Mouse (Mus musculus) CD4-positive, CD25-positive, alpha-beta regulatory T cell, adult 2 months (primary cell): Measurements from ENCODE around the gene Gpr176.
"Not testable (repeated sequence)": the region's sequence is repeated elsewhere in the genome, so short reads cannot be mapped to it uniquely, and the experiment has no call there.

Source experiments
- DNase-seq: peaks from one replicate; pipeline ENCODE4 v3.0.0-alpha.2; 2012; ENCODE audit warnings: low read depth, low spot score

Gpr176 gene

GRCm38 (mm10) chr2:118301041-118301545 is 72.1 kb downstream of the Gpr176 start:
- no peak for DNase-seq

GRCm38 (mm10) chr2:118299981-118300380 is 73.2 kb downstream of the Gpr176 start:
- DNase-seq = no peak

- no peak for DNase-seq
Observed at GRCm38 (mm10) chr2:118298601-118299000, 74.6 kb downstream of the Gpr176 start.

GRCm38 (mm10) chr2:118297966-118298365 is 75.3 kb downstream of the Gpr176 start:
- DNase-seq = no peak

- DNase-seq = no peak
Observed at GRCm38 (mm10) chr2:118295505-118295904, 77.7 kb downstream of the Gpr176 start.

GRCm38 (mm10) chr2:118293583-118293982 is 79.6 kb downstream of the Gpr176 start:
- no peak for DNase-seq

GRCm38 (mm10) chr2:118289066-118289460 is 84.2 kb downstream of the Gpr176 start:
- not testable (repeated sequence) for DNase-seq

- DNase-seq = no peak
Observed at GRCm38 (mm10) chr2:118288326-118289065, 84.7 kb downstream of the Gpr176 start.

- DNase-seq = no peak
Observed at GRCm38 (mm10) chr2:118287678-118288077, 85.5 kb downstream of the Gpr176 start.

GRCm38 (mm10) chr2:118282467-118282866 is 90.8 kb downstream of the Gpr176 start:
- no peak for DNase-seq

GRCm38 (mm10) chr2:118278249-118278648 is 95.0 kb downstream of the Gpr176 start:
- no peak for DNase-seq

GRCm38 (mm10) chr2:118271606-118272005 is 101.6 kb downstream of the Gpr176 start:
- DNase-seq = no peak

- no peak for DNase-seq
Observed at GRCm38 (mm10) chr2:118270213-118270612, 103.0 kb downstream of the Gpr176 start.

GRCm38 (mm10) chr2:118263914-118264201 is 109.4 kb downstream of the Gpr176 start:
- no peak for DNase-seq

- DNase-seq = peak; percentile 71
Observed at GRCm38 (mm10) chr2:118263151-118263913, 109.9 kb downstream of the Gpr176 start.

- DNase-seq = no peak
Observed at GRCm38 (mm10) chr2:118262673-118263072, 110.5 kb downstream of the Gpr176 start.

GRCm38 (mm10) chr2:118259746-118260145 is 113.5 kb downstream of the Gpr176 start:
- DNase-seq = no peak

- DNase-seq = no peak
Observed at GRCm38 (mm10) chr2:118257094-118257493, 116.1 kb downstream of the Gpr176 start.

GRCm38 (mm10) chr2:118256621-118257053 is 116.6 kb downstream of the Gpr176 start, which contains the start of gene Fsip1:
Gene Fsip1 (minus strand): TSS chr2:118256966.
- DNase-seq = peak; percentile 90

- DNase-seq = no peak
Observed at GRCm38 (mm10) chr2:118254516-118254915, 118.7 kb downstream of the Gpr176 start.

- no peak for DNase-seq
Observed at GRCm38 (mm10) chr2:118248966-118249365, 124.3 kb downstream of the Gpr176 start.

GRCm38 (mm10) chr2:118248016-118248415 is 125.2 kb downstream of the Gpr176 start:
- DNase-seq = no peak

- DNase-seq = peak; percentile 84
Observed at GRCm38 (mm10) chr2:118245914-118246313, 127.3 kb downstream of the Gpr176 start.
